ENCODE assay signal across 1 mouse cellular context in genomic region chr12:116513788-116514187, GRCm38 (mm10). TPM values are rescaled to one million over a fixed set of nuclear protein-coding genes. Genes with fewer than 3 reads are reported as not detected.
"Had no signal": no experiment of that assay in that cellular context is flagged by ENCODE, and none has a peak within 500 bp of the region (broad histone marks: within the 10 kb centered on the region; RNA-seq: fewer than 3 reads in every experiment).

No protein-coding gene starts in this region.

RNA-seq across cellular contexts. Expression of gene Ptprn2, which starts 28.3 kb away (rescaled TPM):
- polyA plus RNA-seq: kidney, embryonic 16.5 days had no signal
